Mouse (Mus musculus) MEL (cell line): Measurements from ENCODE around the gene Nrf1. TPM values are rescaled to one million over a fixed set of nuclear protein-coding genes. Genes with fewer than 3 reads are reported as not detected.

Experiments used
- DNase-seq: peaks from one replicate; pipeline ENCODE4 v3.0.0; 2011; ENCODE audit warnings: low read depth, low spot score
- H3K27ac ChIP-seq: 2 replicates; pipeline ENCODE4 v1.5.1; 2012; ENCODE audit warnings: low read depth, mild to moderate bottlenecking, control low read depth, low read length, moderate library complexity; ENCODE audit not compliant: control insufficient read depth
- H3K27me3 ChIP-seq, 2 experiments: fragments of 150-350 bp in 1 of 2; sonication (generic) in 1 of 2; 2 replicates each; pipeline ENCODE4 v1.6.1; 2012; ENCODE audit warnings: low read length in 2 of 2, mild to moderate bottlenecking in 2 of 2, improper control_type of control experiment in 1 of 2, moderate library complexity in 1 of 2; ENCODE audit not compliant: insufficient read depth in 2 of 2, control insufficient read depth in 1 of 2
- H3K36me3 ChIP-seq, 2 experiments: 2 replicates each; pipeline ENCODE4 v1.6.1; 2012 to 2014; ENCODE audit warnings: low read length in 2 of 2, improper control_type of control experiment in 1 of 2, inconsistent platforms in 1 of 2, mild to moderate bottlenecking in 1 of 2; ENCODE audit not compliant: insufficient read depth in 2 of 2, control insufficient read depth in 1 of 2
- H3K4me1 ChIP-seq, 2 experiments: fragments of 150-350 bp in 1 of 2; sonication (generic) in 1 of 2; 2 replicates each; pipeline ENCODE4 v1.6.1; 2012; ENCODE audit warnings: low read length in 2 of 2, improper control_type of control experiment in 1 of 2, mild to moderate bottlenecking in 1 of 2; ENCODE audit not compliant: insufficient read depth in 2 of 2, control insufficient read depth in 1 of 2
- H3K4me3 ChIP-seq, 2 experiments: fragments of 150-350 bp in 1 of 2; sonication (generic) in 1 of 2; 2 replicates each; pipeline ENCODE4 v1.5.1; 2012; ENCODE audit warnings: low read depth in 2 of 2, low read length in 2 of 2, mild to moderate bottlenecking in 2 of 2, moderate library complexity in 2 of 2, control low read depth in 1 of 2, improper control_type of control experiment in 1 of 2; ENCODE audit not compliant: control insufficient read depth in 1 of 2, insufficient read depth in 1 of 2
- H3K79me2 ChIP-seq: 2 replicates; pipeline ENCODE4 v1.6.1; 2012; ENCODE audit warnings: mild to moderate bottlenecking, low read length, moderate library complexity; ENCODE audit not compliant: control insufficient read depth, poor library complexity, insufficient read depth
- H3K9ac ChIP-seq: 2 replicates; pipeline ENCODE4 v1.6.1; 2012; ENCODE audit warnings: low read depth, mild to moderate bottlenecking, control low read depth, low read length, moderate library complexity; ENCODE audit not compliant: control insufficient read depth, poor library complexity, severe bottlenecking
- H3K9me3 ChIP-seq: fragments of 150-350 bp; sonication (generic); replicated peaks from 2 replicates; pipeline ENCODE4 v1.6.1; 2012; ENCODE audit warnings: mild to moderate bottlenecking, low read length, improper control_type of control experiment, moderate library complexity; ENCODE audit not compliant: insufficient read depth
- CHD1 ChIP-seq: IDR thresholded peaks from 2 replicates; pipeline ENCODE4 v1.6.1; 2012; ENCODE audit warnings: low read depth, mild to moderate bottlenecking, inconsistent platforms, low read length, improper control_type of control experiment
- E2F4 ChIP-seq: IDR thresholded peaks from 2 replicates; pipeline ENCODE4 v1.6.1; 2011; ENCODE audit warnings: low read depth, low read length, improper control_type of control experiment, borderline replicate concordance
- EP300 ChIP-seq, 2 experiments: IDR thresholded peaks; 2 replicates each; pipeline ENCODE4 v1.6.1; 2011; ENCODE audit warnings: improper control_type of control experiment in 2 of 2, low read length in 2 of 2, low read depth in 1 of 2, mild to moderate bottlenecking in 1 of 2
- ETS1 ChIP-seq: IDR thresholded peaks from 2 replicates; pipeline ENCODE4 v1.6.1; 2012; ENCODE audit warnings: low read depth, mild to moderate bottlenecking, inconsistent platforms, low read length, improper control_type of control experiment, moderate library complexity
- GATA1 ChIP-seq: IDR thresholded peaks from 2 replicates; pipeline ENCODE4 v1.6.1; 2011; ENCODE audit warnings: low read depth, low read length, improper control_type of control experiment
- KAT2A ChIP-seq: conservative IDR thresholded peaks from 2 replicates; pipeline ENCODE4 v1.6.1; 2012; ENCODE audit warnings: low read depth, low read length, improper control_type of control experiment, inconsistent platforms
- MAFK ChIP-seq: IDR thresholded peaks from 2 replicates; pipeline ENCODE4 v1.6.1; 2011; ENCODE audit warnings: low read depth, mild to moderate bottlenecking, low read length, improper control_type of control experiment, borderline replicate concordance
- MAX ChIP-seq: IDR thresholded peaks from 2 replicates; pipeline ENCODE4 v1.6.1; 2011; ENCODE audit warnings: low read length, improper control_type of control experiment
- MAZ ChIP-seq: IDR thresholded peaks from 2 replicates; pipeline ENCODE4 v1.6.1; 2012; ENCODE audit warnings: low read depth, mild to moderate bottlenecking, inconsistent platforms, low read length, improper control_type of control experiment
- MEF2A ChIP-seq: IDR thresholded peaks from 2 replicates; pipeline ENCODE4 v1.6.1; 2014; ENCODE audit warnings: low read depth, mild to moderate bottlenecking, inconsistent platforms, low read length, improper control_type of control experiment; ENCODE audit not compliant: poor library complexity, insufficient replicate concordance, severe bottlenecking; ENCODE audit errors: extremely low read depth
- NRF1 ChIP-seq: IDR thresholded peaks from 2 replicates; pipeline ENCODE4 v1.6.1; 2014; ENCODE audit warnings: low read depth, mild to moderate bottlenecking, inconsistent platforms, low read length, improper control_type of control experiment, moderate library complexity; ENCODE audit not compliant: poor library complexity, insufficient read depth, severe bottlenecking
- POLR2A ChIP-seq, 2 experiments: IDR thresholded peaks; 2 replicates each; pipeline ENCODE4 v1.6.1; 2011 to 2012; ENCODE audit warnings: low read length in 2 of 2, mild to moderate bottlenecking in 2 of 2, control low read depth in 1 of 2, improper control_type of control experiment in 1 of 2, low read depth in 1 of 2, moderate library complexity in 1 of 2; ENCODE audit not compliant: control insufficient read depth in 1 of 2, insufficient read depth in 1 of 2, poor library complexity in 1 of 2
- POLR2AphosphoS2 ChIP-seq: IDR thresholded peaks from 2 replicates; pipeline ENCODE4 v1.6.1; 2011; ENCODE audit warnings: low read length, improper control_type of control experiment
- RCOR1 ChIP-seq: IDR thresholded peaks from 2 replicates; pipeline ENCODE4 v1.6.1; 2012; ENCODE audit warnings: low read depth, mild to moderate bottlenecking, inconsistent platforms, low read length, improper control_type of control experiment
- SIN3A ChIP-seq: IDR thresholded peaks from 2 replicates; pipeline ENCODE4 v1.6.1; 2012; ENCODE audit warnings: low read length, improper control_type of control experiment, inconsistent platforms
- TBP ChIP-seq: IDR thresholded peaks from 2 replicates; pipeline ENCODE4 v1.8.0; 2011; ENCODE audit warnings: low read depth, low read length, improper control_type of control experiment
- TCF12 ChIP-seq: IDR thresholded peaks from 2 replicates; pipeline ENCODE4 v1.6.1; 2014; ENCODE audit warnings: low read depth, mild to moderate bottlenecking, inconsistent platforms, low read length, improper control_type of control experiment, moderate library complexity
- UBTF ChIP-seq: IDR thresholded peaks from 2 replicates; pipeline ENCODE4 v1.6.1; 2012; ENCODE audit warnings: low read depth, mild to moderate bottlenecking, inconsistent platforms, low read length, improper control_type of control experiment, moderate library complexity, borderline replicate concordance; ENCODE audit not compliant: insufficient read depth
- USF1 ChIP-seq: IDR thresholded peaks from 2 replicates; pipeline ENCODE4 v1.6.1; 2014; ENCODE audit warnings: low read depth, mild to moderate bottlenecking, inconsistent platforms, low read length, improper control_type of control experiment, moderate library complexity
- ZKSCAN1 ChIP-seq: IDR thresholded peaks from 2 replicates; pipeline ENCODE4 v1.6.1; 2012; ENCODE audit warnings: low read depth, mild to moderate bottlenecking, inconsistent platforms, low read length, improper control_type of control experiment, moderate library complexity
- ZMIZ1 ChIP-seq: IDR thresholded peaks from 2 replicates; pipeline ENCODE4 v1.6.1; 2012; ENCODE audit warnings: low read depth, mild to moderate bottlenecking, inconsistent platforms, low read length, improper control_type of control experiment, moderate library complexity
- ZNF384 ChIP-seq: IDR thresholded peaks from 2 replicates; pipeline ENCODE4 v1.6.1; 2012; ENCODE audit warnings: low read depth, mild to moderate bottlenecking, inconsistent platforms, low read length, improper control_type of control experiment
- polyA plus RNA-seq, 2 experiments: library from polyadenylated mRNA; stranded (reverse) in 1 of 2; unstranded in 1 of 2; fragments of >175 nt in 1 of 2; fragments of >200 nt in 1 of 2; gene quantifications; 2 replicates each; pipeline versions ENCODE4 v1.2.1 to v1.2.4; 2012; ENCODE audit warnings: low replicate concordance in 2 of 2, low read depth in 1 of 2; ENCODE audit not compliant: insufficient read length in 2 of 2, insufficient read depth in 1 of 2, missing spikeins in 1 of 2
- total RNA-seq: library from RNA; depleted of rRNA; stranded (reverse); fragments of 300-350 nt; gene quantifications from 2 replicates; pipeline ENCODE4 v1.2.3, GENCODE M21; 2012

Gene Nrf1
- total and polyA plus RNA-seq, 3 experiments, result 56.5 to 93.7 (median 60.4) TPM

- no peak overlapping the region for H3K4me3 ChIP-seq
- TF ChIP-seq UBTF (no peak), USF1 (no peak), NRF1 (no peak), ZMIZ1 (no peak), MAX (no peak), EP300 (IDR thresholded peaks at IDR 0.05; ENCODE audit: low read depth in 1 of 2, low read length in 2 of 2) (no peak), SIN3A (no peak), POLR2A (IDR thresholded peaks at IDR 0.05; ENCODE audit: control insufficient read depth in 1 of 2, insufficient read depth in 1 of 2, low read depth in 1 of 2, low read length in 2 of 2, poor library complexity in 1 of 2) (no peak), MAZ (no peak), MEF2A (no peak), KAT2A (no peak), ZKSCAN1 (no peak), MAFK (no peak), POLR2AphosphoS2 (no peak), RCOR1 (no peak), ZNF384 (no peak), CHD1 (no peak), ETS1 (no peak), E2F4 (no peak), TCF12 (no peak)
- DNase-seq, result no peak
- H3K27ac ChIP-seq, result no peak overlapping the region
- peaks cover 0 to 2% of the 10 kb centered on the region in 2 experiments; a peak in 2 of 4 replicates for H3K36me3 ChIP-seq
- no peaks in the 10 kb centered on the region for H3K9me3 ChIP-seq
- peaks cover 2 to 7% of the 10 kb centered on the region in 2 experiments; a peak in 3 of 4 replicates for H3K4me1 ChIP-seq
- H3K27me3 ChIP-seq, result no peaks in the 10 kb centered on the region; a peak in 1 of 4 replicates
- H3K9ac ChIP-seq, result no peak overlapping the region
- no peaks in the 10 kb centered on the region for H3K79me2 ChIP-seq
These were observed 34.3 kb upstream of the Nrf1 start for GRCm38 (mm10) chr6:30013520-30013919.

- no peak overlapping the region for H3K27ac ChIP-seq
- peak; percentile 46 for DNase-seq
- no peaks in the 10 kb centered on the region for H3K79me2 ChIP-seq
- TF ChIP-seq MAX, result 0 out of 2 replicates have a peak, but pooled peaks have one; percentile 22
- peak; percentile 28 to 31; a peak in 3 of 4 replicates for TF ChIP-seq EP300 (IDR thresholded peaks at IDR 0.05; ENCODE audit: low read depth in 1 of 2, low read length in 2 of 2)
- no peak for TF ChIP-seq CHD1
- no peak for TF ChIP-seq NRF1
- TF ChIP-seq GATA1, result peak; percentile 29; the same call in 1 of the 2 replicates
- TF ChIP-seq MEF2A, result no peak
- peak; percentile 34; the same call in 1 of the 2 replicates for TF ChIP-seq ETS1
- no peak for TF ChIP-seq TCF12
- TF ChIP-seq TBP, result no peak
- TF ChIP-seq USF1, result no peak
- H3K9me3 ChIP-seq, result no peaks in the 10 kb centered on the region
- peaks cover 0 to 2% of the 10 kb centered on the region in 2 experiments; a peak in 2 of 4 replicates for H3K36me3 ChIP-seq
- H3K27me3 ChIP-seq, result no peaks in the 10 kb centered on the region; a peak in 1 of 4 replicates
- no peak overlapping the region for H3K9ac ChIP-seq
- peaks cover 2 to 7% of the 10 kb centered on the region in 2 experiments; a peak in 3 of 4 replicates for H3K4me1 ChIP-seq
- H3K4me3 ChIP-seq, result no peak overlapping the region
These were observed 33.5 kb upstream of the Nrf1 start for GRCm38 (mm10) chr6:30014187-30014864.
